Comparison of ENCODE assay signal across 32 mouse cellular contexts in the genomic region with DNA sequence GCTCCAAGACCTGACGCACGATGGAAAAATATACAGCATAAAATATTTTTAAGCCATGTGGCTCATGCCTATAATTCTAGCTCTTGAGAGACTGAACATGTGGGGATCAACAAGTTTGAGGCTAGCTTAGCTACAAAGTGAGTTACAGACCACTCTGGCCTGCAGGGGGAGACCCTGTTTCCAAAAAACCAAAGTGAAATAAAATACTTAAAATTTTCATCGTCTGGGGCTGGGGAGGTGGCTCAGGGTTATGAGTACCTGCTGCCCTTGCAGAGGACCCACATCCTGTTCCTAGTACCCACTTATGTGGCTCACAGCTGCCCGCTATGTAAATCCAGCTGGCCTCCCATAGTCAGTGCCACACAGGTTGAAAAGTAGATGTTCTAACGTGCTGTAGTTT. TPM values are rescaled to one million over a fixed set of nuclear protein-coding genes. Genes with fewer than 3 reads are reported as not detected.
DNase-seq lines count a peak whose midpoint lies in the region; ATAC-seq and TF ChIP-seq lines count a peak whose summit lies in the region.
"Had no signal": no experiment of that assay in that cellular context is flagged by ENCODE, and none has a peak within 500 bp of the region (broad histone marks: within the 10 kb centered on the region; RNA-seq: fewer than 3 reads in every experiment).

No protein-coding gene starts in this region.

- no peak overlapping the region for H3K27ac ChIP-seq in midbrain, postnatal 0 days (ENCODE audit: low read depth, low read length)
- no peak overlapping the region for H3K27ac ChIP-seq in midbrain, embryonic 15.5 days
- no peak overlapping the region for H3K27ac ChIP-seq in MEL (ENCODE audit: control insufficient read depth, low read depth, low read length)
- H3K27ac ChIP-seq in forebrain, embryonic 12.5 days = no peak overlapping the region
- H3K27ac ChIP-seq: embryonic facial prominence, embryonic 12.5 days; forebrain, embryonic 13.5 days; heart, embryonic 13.5 days; hindbrain, embryonic 13.5 days; layer of hippocampus, adult 2 months; liver, embryonic 13.5 days; midbrain, embryonic 13.5 days; neural tube, embryonic 13.5 days had no signal

- no peak; the same call in none of the 2 replicates for TF ChIP-seq RAD21 in MEL (IDR thresholded peaks at IDR 0.05; ENCODE audit: low read depth, low read length)

- no peaks in the 10 kb centered on the region for H3K9me3 ChIP-seq in midbrain, postnatal 0 days (ENCODE audit: low read length)
- no peaks in the 10 kb centered on the region for H3K9me3 ChIP-seq in midbrain, embryonic 15.5 days
- H3K9me3 ChIP-seq in MEL (replicated peaks; ENCODE audit: insufficient read depth, low read length) = no peaks in the 10 kb centered on the region
- no peaks in the 10 kb centered on the region for H3K9me3 ChIP-seq in forebrain, embryonic 12.5 days
- H3K9me3 ChIP-seq: embryonic facial prominence, embryonic 12.5 days; forebrain, embryonic 13.5 days; heart, embryonic 13.5 days; hindbrain, embryonic 13.5 days; liver, embryonic 13.5 days; megakaryocyte, embryonic 14.5 days; midbrain, embryonic 13.5 days; neural tube, embryonic 13.5 days had no signal

- DNase-seq in midbrain, postnatal 0 days (ENCODE audit: low spot score) = no peak
- DNase-seq in MEL (ENCODE audit: low read depth, low spot score) = no peak
- peak; percentile 4 for DNase-seq in naive thymus-derived CD4-positive, alpha-beta T cell, adult 2 months (ENCODE audit: low read depth)
- peak; percentile 33 to 44 for DNase-seq in thymus, postnatal 36 days
- no peak for DNase-seq in left cerebral cortex, adult 18-20 months (ENCODE audit: low spot score in 2 of 2)
- DNase-seq: adrenal gland, adult 8-10 months; cerebellum, adult 11-12 months; cerebellum, postnatal 14 days; gastrocnemius, postnatal 10 days; kidney, adult 18-20 months; kidney, postnatal 25 days; liver, embryonic 13.5 days; lung, adult 2 months; lung, postnatal 36 days had no signal

- no peak overlapping the region for H3K4me3 ChIP-seq in midbrain, postnatal 0 days (ENCODE audit: low read depth, low read length)
- H3K4me3 ChIP-seq in midbrain, embryonic 15.5 days = no peak overlapping the region
- H3K4me3 ChIP-seq in MEL (ENCODE audit: control insufficient read depth in 1 of 2, insufficient read depth in 1 of 2, low read depth in 2 of 2, low read length in 2 of 2) = no peak overlapping the region
- H3K4me3 ChIP-seq in forebrain, embryonic 12.5 days (replicated peaks) = no peak overlapping the region
- H3K4me3 ChIP-seq: embryonic facial prominence, embryonic 12.5 days; forebrain, embryonic 13.5 days; heart, embryonic 13.5 days; hindbrain, embryonic 13.5 days; layer of hippocampus, adult 2 months; liver, embryonic 13.5 days; megakaryocyte, embryonic 14.5 days; midbrain, embryonic 13.5 days; neural tube, embryonic 13.5 days had no signal

- no peak overlapping the region for H3K4me2 ChIP-seq in midbrain, postnatal 0 days (ENCODE audit: low read depth, low read length, poor library complexity, severe bottlenecking)
- no peak overlapping the region for H3K4me2 ChIP-seq in midbrain, embryonic 15.5 days
- H3K4me2 ChIP-seq in forebrain, embryonic 12.5 days = no peak overlapping the region
- H3K4me2 ChIP-seq: embryonic facial prominence, embryonic 12.5 days; forebrain, embryonic 13.5 days; heart, embryonic 13.5 days; hindbrain, embryonic 13.5 days; liver, embryonic 13.5 days; midbrain, embryonic 13.5 days; neural tube, embryonic 13.5 days had no signal

- H3K4me1 ChIP-seq in midbrain, postnatal 0 days (ENCODE audit: insufficient read depth, low read length) = no peaks in the 10 kb centered on the region
- no peaks in the 10 kb centered on the region for H3K4me1 ChIP-seq in midbrain, embryonic 15.5 days
- no peaks in the 10 kb centered on the region for H3K4me1 ChIP-seq in MEL (ENCODE audit: control insufficient read depth in 1 of 2, insufficient read depth in 2 of 2, low read length in 2 of 2)
- H3K4me1 ChIP-seq in forebrain, embryonic 12.5 days = no peaks in the 10 kb centered on the region
- H3K4me1 ChIP-seq: embryonic facial prominence, embryonic 12.5 days; forebrain, embryonic 13.5 days; heart, embryonic 13.5 days; hindbrain, embryonic 13.5 days; liver, embryonic 13.5 days; midbrain, embryonic 13.5 days; neural tube, embryonic 13.5 days had no signal

- no peaks in the 10 kb centered on the region for H3K27me3 ChIP-seq in midbrain, postnatal 0 days (ENCODE audit: insufficient read depth, low read length)
- no peaks in the 10 kb centered on the region for H3K27me3 ChIP-seq in midbrain, embryonic 15.5 days (replicated peaks)
- no peaks in the 10 kb centered on the region; a peak in 3 of 4 replicates for H3K27me3 ChIP-seq in MEL (ENCODE audit: control insufficient read depth in 1 of 2, insufficient read depth in 2 of 2, low read length in 2 of 2)
- H3K27me3 ChIP-seq in forebrain, embryonic 12.5 days = no peaks in the 10 kb centered on the region
- H3K27me3 ChIP-seq: embryonic facial prominence, embryonic 12.5 days; forebrain, embryonic 13.5 days; heart, embryonic 13.5 days; hindbrain, embryonic 13.5 days; liver, embryonic 13.5 days; midbrain, embryonic 13.5 days; neural tube, embryonic 13.5 days had no signal

- H3K9ac ChIP-seq in midbrain, postnatal 0 days (replicated peaks; ENCODE audit: low read length, poor library complexity, severe bottlenecking) = no peak overlapping the region
- H3K9ac ChIP-seq in midbrain, embryonic 15.5 days = no peak overlapping the region
- H3K9ac ChIP-seq in MEL (ENCODE audit: control insufficient read depth, low read depth, low read length, poor library complexity, severe bottlenecking) = no peak overlapping the region
- H3K9ac ChIP-seq in forebrain, embryonic 12.5 days = no peak overlapping the region
- H3K9ac ChIP-seq: embryonic facial prominence, embryonic 12.5 days; forebrain, embryonic 13.5 days; heart, embryonic 13.5 days; hindbrain, embryonic 13.5 days; liver, embryonic 13.5 days; midbrain, embryonic 13.5 days; neural tube, embryonic 13.5 days had no signal

- no peak for TF ChIP-seq EP300 in MEL (IDR thresholded peaks at IDR 0.05; ENCODE audit: low read depth in 1 of 2, low read length in 2 of 2)

- WGBS in midbrain, postnatal 0 days = 85% methylated on average over 5 of the region's 5 CpGs
- 85% methylated on average over 5 of the region's 5 CpGs for WGBS in midbrain, embryonic 15.5 days
- 84% methylated on average over 5 of the region's 5 CpGs for WGBS in forebrain, embryonic 12.5 days

- no peaks in the 10 kb centered on the region for H3K79me2 ChIP-seq in MEL (ENCODE audit: control insufficient read depth, insufficient read depth, low read length, poor library complexity)

- TF ChIP-seq CTCF in midbrain, postnatal 0 days (IDR thresholded peaks at IDR 0.05) = 0 out of 2 replicates have a peak, but pooled peaks have one; percentile 4
- peak in 1 of 3 experiments; percentile 24; a peak in 2 of 6 replicates for TF ChIP-seq CTCF in MEL (IDR thresholded peaks at IDR 0.05 in 2 of 3, conservative IDR thresholded peaks at IDR 0.05 in 1 of 3; ENCODE audit: control insufficient read depth in 1 of 3, insufficient read depth in 1 of 3, low read depth in 2 of 3, low read length in 3 of 3, poor library complexity in 1 of 3, severe bottlenecking in 1 of 3)

- no peak for TF ChIP-seq POLR2A in MEL (IDR thresholded peaks at IDR 0.05; ENCODE audit: control insufficient read depth in 1 of 2, insufficient read depth in 1 of 2, low read depth in 1 of 2, low read length in 2 of 2, poor library complexity in 1 of 2)

- H3K36me3 ChIP-seq in midbrain, postnatal 0 days (ENCODE audit: insufficient read depth, low read length) = no peaks in the 10 kb centered on the region
- no peaks in the 10 kb centered on the region for H3K36me3 ChIP-seq in midbrain, embryonic 15.5 days (replicated peaks)
- H3K36me3 ChIP-seq in MEL (ENCODE audit: control insufficient read depth in 1 of 2, insufficient read depth in 2 of 2, low read length in 2 of 2) = no peaks in the 10 kb centered on the region
- no peaks in the 10 kb centered on the region for H3K36me3 ChIP-seq in forebrain, embryonic 12.5 days (replicated peaks)
- H3K36me3 ChIP-seq: embryonic facial prominence, embryonic 12.5 days; heart, embryonic 13.5 days; hindbrain, embryonic 13.5 days; liver, embryonic 13.5 days; midbrain, embryonic 13.5 days; neural tube, embryonic 13.5 days had no signal

- ATAC-seq in midbrain, postnatal 0 days (ENCODE audit: low FRiP score) = no peak
- no peak for ATAC-seq in midbrain, embryonic 15.5 days (replicated peaks)
- ATAC-seq in forebrain, embryonic 12.5 days (ENCODE audit: low FRiP score) = no peak
- ATAC-seq: CD4-positive, CD25-positive, alpha-beta regulatory T cell, adult 4 months; forebrain, embryonic 13.5 days; midbrain, embryonic 13.5 days had no signal

RNA-seq across cellular contexts. Expression of a gene that starts 12.6 kb away (rescaled TPM):
- total RNA-seq in midbrain, postnatal 0 days (2014; rRNA removed) = 2.6 and 4.4 TPM in 2 replicates
- polyA plus RNA-seq in midbrain, postnatal 0 days (2015; fragmentation: Nextera tagmentation; extraction: Ambion mirVana) = 0.58 and 0.64 TPM in 2 replicates
- polyA plus RNA-seq in midbrain, embryonic 15.5 days (2015; fragmentation: Nextera tagmentation; extraction: Ambion mirVana) = 1.2 and 1.4 TPM in 2 replicates
- 0.23 and 0.29 TPM in 2 replicates for total RNA-seq in MEL (2012; rRNA removed)
- under 1 TPM in 1 of 2 experiments, not detected in 1; 0.19 TPM for polyA plus RNA-seq in MEL (2012; ENCODE audit: insufficient read depth in 1 of 2, insufficient read length in 2 of 2, low read depth in 1 of 2, low replicate concordance in 2 of 2, missing spikeins in 1 of 2)
- total RNA-seq in left cerebral cortex, adult 18-20 months (2021) = 1 to 10 TPM in 1 of 2 experiments, under 1 TPM in 1; 0.98 to 1.3 TPM
- polyA plus RNA-seq in forebrain, embryonic 12.5 days (2016; fragmentation: Nextera tagmentation; extraction: Ambion mirVana) = 0.28 and 0.32 TPM in 2 replicates
- polyA plus RNA-seq: CD4-positive, CD25-positive, alpha-beta regulatory T cell, adult 4 months had no signal

RNA-seq across cellular contexts. Expression of a gene that starts 30.3 kb away (rescaled TPM):
- 28.2 and 37.2 TPM in 2 replicates for total RNA-seq in midbrain, postnatal 0 days (2014; rRNA removed)
- polyA plus RNA-seq in midbrain, postnatal 0 days (2015; fragmentation: Nextera tagmentation; extraction: Ambion mirVana) = 56.9 and 60.4 TPM in 2 replicates
- polyA plus RNA-seq in midbrain, embryonic 15.5 days (2015; fragmentation: Nextera tagmentation; extraction: Ambion mirVana) = 41.0 and 46.5 TPM in 2 replicates
- 13.0 and 13.2 TPM in 2 replicates for total RNA-seq in MEL (2012; rRNA removed)
- polyA plus RNA-seq in MEL (2012; ENCODE audit: insufficient read depth in 1 of 2, insufficient read length in 2 of 2, low read depth in 1 of 2, low replicate concordance in 2 of 2, missing spikeins in 1 of 2) = 10 to 100 TPM in 1 of 2 experiments, not detected in 1; 20.1 TPM
- 10 to 100 TPM; 29.4 to 30.9 TPM for total RNA-seq in left cerebral cortex, adult 18-20 months (2021)
- 51.9 and 56.1 TPM in 2 replicates for polyA plus RNA-seq in forebrain, embryonic 12.5 days (2016; fragmentation: Nextera tagmentation; extraction: Ambion mirVana)

RNA-seq across cellular contexts. Expression of a gene that starts 55.8 kb away (rescaled TPM):
- not detected in 2 replicates for total RNA-seq in midbrain, postnatal 0 days (2014; rRNA removed)
- 0.23 TPM in 1 of 2 replicates, not detected in the other for polyA plus RNA-seq in midbrain, postnatal 0 days (2015; fragmentation: Nextera tagmentation; extraction: Ambion mirVana)
- polyA plus RNA-seq in midbrain, embryonic 15.5 days (2015; fragmentation: Nextera tagmentation; extraction: Ambion mirVana) = 0.17 TPM in 1 of 2 replicates, not detected in the other
- not detected in 2 replicates for total RNA-seq in MEL (2012; rRNA removed)
- polyA plus RNA-seq in MEL (2012; ENCODE audit: insufficient read depth in 1 of 2, insufficient read length in 2 of 2, low read depth in 1 of 2, low replicate concordance in 2 of 2, missing spikeins in 1 of 2) = not detected
- not detected for total RNA-seq in left cerebral cortex, adult 18-20 months (2021)
- 0.11 TPM in 1 of 2 replicates, not detected in the other for polyA plus RNA-seq in forebrain, embryonic 12.5 days (2016; fragmentation: Nextera tagmentation; extraction: Ambion mirVana)
- total RNA-seq: adrenal gland, adult 8-10 months; gastrocnemius, postnatal 10 days; granulocyte monocyte progenitor cell, adult 5-6 weeks; heart, postnatal 25 days; layer of hippocampus, adult 2 months; layer of hippocampus, postnatal 25 days; left cerebral cortex, postnatal 36 days had no signal
- polyA plus RNA-seq: embryonic facial prominence, embryonic 12.5 days; forebrain, embryonic 13.5 days; frontal cortex, adult 2 months; heart, embryonic 13.5 days; hindbrain, embryonic 13.5 days; limb, embryonic 14.5 days; liver, embryonic 13.5 days; lung, adult 2 months; midbrain, embryonic 13.5 days; neural tube, embryonic 13.5 days; spleen, adult 2 months had no signal

Comparison
In these comparisons a context has a peak if more than half of its experiments do, and no peak if none do; other contexts are left out.
1. DNase-seq: peak in naive thymus-derived CD4-positive, alpha-beta T cell, adult 2 months (single experiment) and thymus, postnatal 36 days (2 of 2); none in midbrain, postnatal 0 days (single experiment), MEL (single experiment) and left cerebral cortex, adult 18-20 months (0 of 2).